Mouse (Mus musculus): Measurements from ENCODE around the gene Patl2. TPM values are rescaled to one million over a fixed set of nuclear protein-coding genes. Genes with fewer than 3 reads are reported as not detected.

Gene Patl2
- total RNA-seq, 2 experiments from 2014 or later: not detected

- ATAC-seq (replicated peaks; ENCODE audit: low FRiP score, poor library complexity, severe bottlenecking): no peak
Measured at GRCm38 (mm10) chr2:122180051-122180822, 5.8 kb downstream of the Patl2 start.

- ATAC-seq (replicated peaks; ENCODE audit: low FRiP score, poor library complexity, severe bottlenecking): no peak
Measured at GRCm38 (mm10) chr2:122172188-122172587, 13.8 kb downstream of the Patl2 start.

GRCm38 (mm10) chr2:122171292-122171691, 14.7 kb downstream of the Patl2 start:
- no peak for ATAC-seq (replicated peaks; ENCODE audit: low FRiP score, poor library complexity, severe bottlenecking)

- ATAC-seq (replicated peaks; ENCODE audit: low FRiP score, poor library complexity, severe bottlenecking): peak; percentile 50
Measured at GRCm38 (mm10) chr2:122164293-122164692, 21.7 kb downstream of the Patl2 start.

- ATAC-seq (replicated peaks; ENCODE audit: low FRiP score, poor library complexity, severe bottlenecking): no peak
Measured at GRCm38 (mm10) chr2:122163430-122164195, 22.4 kb downstream of the Patl2 start.

GRCm38 (mm10) chr2:122162529-122162928, 23.5 kb downstream of the Patl2 start:
- no peak for ATAC-seq (replicated peaks; ENCODE audit: low FRiP score, poor library complexity, severe bottlenecking)

- ATAC-seq (replicated peaks; ENCODE audit: low FRiP score, poor library complexity, severe bottlenecking): no peak
Measured at GRCm38 (mm10) chr2:122161542-122161941, 24.4 kb downstream of the Patl2 start.

- ATAC-seq (replicated peaks; ENCODE audit: low FRiP score, poor library complexity, severe bottlenecking): peak; percentile 90
Measured at GRCm38 (mm10) chr2:122160680-122161079, 25.3 kb downstream of the Patl2 start, which contains the start of gene Trim69. Gene Trim69, plus strand, starts transcription at chr2:122160700.

GRCm38 (mm10) chr2:122159667-122160066, 26.3 kb downstream of the Patl2 start:
- no peak for ATAC-seq (replicated peaks; ENCODE audit: low FRiP score, poor library complexity, severe bottlenecking)

GRCm38 (mm10) chr2:122158362-122158802, 27.6 kb downstream of the Patl2 start:
- ATAC-seq (replicated peaks; ENCODE audit: low FRiP score, poor library complexity, severe bottlenecking): no peak

- no peak for ATAC-seq (replicated peaks; ENCODE audit: low FRiP score, poor library complexity, severe bottlenecking)
Measured at GRCm38 (mm10) chr2:122157561-122157960, 28.4 kb downstream of the Patl2 start.

GRCm38 (mm10) chr2:122156051-122156700, 29.8 kb downstream of the Patl2 start:
- no peak for ATAC-seq (replicated peaks; ENCODE audit: low FRiP score, poor library complexity, severe bottlenecking)

- ATAC-seq (replicated peaks; ENCODE audit: low FRiP score, poor library complexity, severe bottlenecking): no peak
Measured at GRCm38 (mm10) chr2:122155292-122155691, 30.7 kb downstream of the Patl2 start.

GRCm38 (mm10) chr2:122154479-122154878, 31.5 kb downstream of the Patl2 start:
- no peak for ATAC-seq (replicated peaks; ENCODE audit: low FRiP score, poor library complexity, severe bottlenecking)

- ATAC-seq (replicated peaks; ENCODE audit: low FRiP score, poor library complexity, severe bottlenecking): no peak
Measured at GRCm38 (mm10) chr2:122153681-122154365, 32.2 kb downstream of the Patl2 start.

- ATAC-seq (replicated peaks; ENCODE audit: low FRiP score, poor library complexity, severe bottlenecking): no peak
Measured at GRCm38 (mm10) chr2:122152850-122153249, 33.1 kb downstream of the Patl2 start.

- ATAC-seq (replicated peaks; ENCODE audit: low FRiP score, poor library complexity, severe bottlenecking): no peak
Measured at GRCm38 (mm10) chr2:122151221-122151620, 34.8 kb downstream of the Patl2 start.

GRCm38 (mm10) chr2:122149716-122150115, 36.3 kb downstream of the Patl2 start:
- no peak for ATAC-seq (replicated peaks; ENCODE audit: low FRiP score, poor library complexity, severe bottlenecking)

- ATAC-seq (replicated peaks; ENCODE audit: low FRiP score, poor library complexity, severe bottlenecking): no peak
Measured at GRCm38 (mm10) chr2:122149316-122149715, 36.7 kb downstream of the Patl2 start.
